Mouse (Mus musculus) erythroblast, embryonic 14.5 days (primary cell): ENCODE measurements around the gene Arg1.

Source experiments
- GATA1 ChIP-seq: IDR thresholded peaks from 2 replicates; pipeline ENCODE4 v1.6.1; 2012; ENCODE audit warnings: low read length, inconsistent platforms, mixed read lengths
- TAL1 ChIP-seq: IDR thresholded peaks from 3 replicates; pipeline ENCODE4 v1.6.1; 2012; ENCODE audit warnings: low read length, inconsistent platforms, mixed read lengths

GRCm38 (mm10) chr10:24873624-24874023 lies 53.7 kb downstream of the Arg1 start:
- TF ChIP-seq GATA1: no peak
- no peak for TF ChIP-seq TAL1
